Mouse (Mus musculus): ENCODE data around the gene Cirbp.

Gene Cirbp

DNA sequence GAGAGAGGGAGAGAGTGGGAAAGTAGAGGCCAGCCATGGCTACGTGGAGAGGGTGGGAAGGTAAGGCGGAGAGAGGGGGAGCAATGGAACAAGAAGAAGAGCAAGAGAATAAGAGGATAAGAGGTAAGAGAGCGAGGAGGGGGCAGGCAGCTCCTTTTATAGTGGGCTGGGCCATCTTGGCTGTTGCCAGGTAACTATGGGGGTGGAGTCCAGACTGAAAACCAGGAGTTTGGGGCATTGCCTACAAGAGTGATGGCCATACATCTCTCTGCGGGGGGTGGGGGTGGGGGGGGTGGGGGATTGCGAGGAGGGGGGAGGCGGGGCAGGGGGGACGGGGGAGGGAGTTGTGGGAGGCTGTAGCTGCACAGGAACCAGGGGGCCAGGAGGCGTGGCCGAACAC, 54.9 kb downstream of the Cirbp start:
- DNase-seq: no peak
